Comparison of ENCODE assay signal across 27 mouse cellular contexts in the genomic region with DNA sequence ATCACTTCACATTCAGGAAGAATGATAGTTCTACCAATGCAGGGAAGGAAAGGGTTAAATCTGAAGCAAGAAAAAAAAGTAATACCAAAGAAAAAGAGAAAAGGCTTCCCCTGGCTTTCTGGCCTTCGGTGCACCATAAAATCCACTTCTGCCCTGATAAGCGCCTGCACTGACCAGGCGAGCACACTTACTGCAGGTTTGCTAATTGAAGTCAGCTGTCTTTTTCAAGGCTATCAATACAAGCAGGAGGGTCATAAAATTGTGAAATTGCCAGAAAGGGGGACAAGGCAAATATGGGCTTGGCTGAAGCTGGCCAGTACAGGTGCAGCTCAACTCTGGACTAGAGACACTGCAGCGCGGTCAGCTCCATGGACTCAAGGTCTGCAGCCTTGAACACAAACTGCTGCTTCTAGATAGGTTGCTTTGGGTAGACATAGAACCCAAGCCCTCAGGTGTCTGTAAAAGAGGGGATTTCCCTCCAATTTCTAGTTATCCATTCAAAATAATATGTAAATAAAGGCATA. TPM values are rescaled to one million over a fixed set of nuclear protein-coding genes. Genes with fewer than 3 reads are reported as not detected.
DNase-seq lines count a peak whose midpoint lies in the region; ATAC-seq and TF ChIP-seq lines count a peak whose summit lies in the region.
"Had no signal": no experiment of that assay in that cellular context is flagged by ENCODE, and none has a peak within 500 bp of the region (broad histone marks: within the 10 kb centered on the region; RNA-seq: fewer than 3 reads in every experiment).

No protein-coding gene starts in this region.

- no peak overlapping the region for H3K4me2 ChIP-seq in limb, embryonic 11.5 days (ENCODE audit: low read depth, severe bottlenecking)
- no peak overlapping the region for H3K4me2 ChIP-seq in intestine, embryonic 15.5 days (replicated peaks)
- H3K4me2 ChIP-seq in intestine, postnatal 0 days (replicated peaks; ENCODE audit: low read depth): no peak overlapping the region
- H3K4me2 ChIP-seq: embryonic facial prominence, embryonic 13.5 days; embryonic facial prominence, embryonic 15.5 days; forebrain, embryonic 12.5 days had no signal

- ATAC-seq in limb, embryonic 11.5 days (ENCODE audit: insufficient number of reproducible peaks, low FRiP score, low TSS enrichment, low read depth): no peak
- peak; percentile 81 for ATAC-seq in intestine, embryonic 15.5 days
- peak; percentile 74 for ATAC-seq in intestine, postnatal 0 days
- ATAC-seq in megakaryocyte-erythroid progenitor cell, adult 5-6 weeks (replicated peaks; ENCODE audit: low FRiP score, low TSS enrichment, poor library complexity, severe bottlenecking): no peak
- ATAC-seq: CD4-positive, CD25-positive, alpha-beta regulatory T cell, adult 4 months; forebrain, embryonic 14.5 days had no signal

- no peaks in the 10 kb centered on the region for H3K9me3 ChIP-seq in limb, embryonic 11.5 days (ENCODE audit: control insufficient read depth, low read length)
- no peaks in the 10 kb centered on the region for H3K9me3 ChIP-seq in limb, embryonic 10.5 days (replicated peaks)
- H3K9me3 ChIP-seq in intestine, embryonic 15.5 days: no peaks in the 10 kb centered on the region
- no peaks in the 10 kb centered on the region for H3K9me3 ChIP-seq in intestine, postnatal 0 days (ENCODE audit: control insufficient read depth)
- H3K9me3 ChIP-seq: embryonic facial prominence, embryonic 13.5 days; embryonic facial prominence, embryonic 15.5 days; forebrain, embryonic 10.5 days; forebrain, embryonic 12.5 days; G1E had no signal

- 33% methylated on average over 5 of the region's 5 CpGs for WGBS in limb, embryonic 11.5 days
- 30% methylated on average over 5 of the region's 5 CpGs for WGBS in limb, embryonic 10.5 days
- 42% methylated on average over 5 of the region's 5 CpGs for WGBS in intestine, embryonic 15.5 days
- WGBS in intestine, postnatal 0 days: 37% methylated on average over 5 of the region's 5 CpGs

- no peak overlapping the region for H3K9ac ChIP-seq in limb, embryonic 11.5 days (ENCODE audit: low read length)
- H3K9ac ChIP-seq in intestine, embryonic 15.5 days: no peak overlapping the region
- no peak overlapping the region for H3K9ac ChIP-seq in intestine, postnatal 0 days (ENCODE audit: low read depth, low read length)
- H3K9ac ChIP-seq: embryonic facial prominence, embryonic 13.5 days; embryonic facial prominence, embryonic 15.5 days; forebrain, embryonic 12.5 days had no signal

- H3K4me1 ChIP-seq in limb, embryonic 11.5 days (ENCODE audit: control insufficient read depth, insufficient read depth, low read length): 0 out of 2 replicates have a peak, but pooled peaks cover 2% of the 10 kb centered on the region
- H3K4me1 ChIP-seq in limb, embryonic 10.5 days: peaks cover 45% of the 10 kb centered on the region
- H3K4me1 ChIP-seq in intestine, embryonic 15.5 days (replicated peaks): no peaks in the 10 kb centered on the region
- H3K4me1 ChIP-seq in intestine, postnatal 0 days (replicated peaks; ENCODE audit: control insufficient read depth, insufficient read depth, low read length): no peaks in the 10 kb centered on the region; the same call in none of the 2 replicates
- H3K4me1 ChIP-seq: embryonic facial prominence, embryonic 13.5 days; embryonic facial prominence, embryonic 15.5 days had no signal

- TF ChIP-seq CTCF in intestine, postnatal 0 days (IDR thresholded peaks at IDR 0.05; ENCODE audit: low read depth): no peak

- peak; percentile 46 for DNase-seq in limb, embryonic 11.5 days (ENCODE audit: low spot score)
- no peak for DNase-seq in limb, embryonic 10.5 days (ENCODE audit: low spot score)
- no peak for DNase-seq in Muller cell, postnatal 12 days (ENCODE audit: inconsistent ontology term)
- no peak for DNase-seq in ovary, postnatal 36 days (ENCODE audit: low spot score)
- DNase-seq: adrenal gland, adult 2 months; adrenal gland, postnatal 10 days; adrenal gland, postnatal 25 days; B cell, adult 2 months; cerebellum, adult 11 months; cerebellum, adult 18-20 months; cerebellum, adult 8-10 months; cerebellum, adult 9-11 months; cerebellum, postnatal 14 days; cerebellum, postnatal 36 days; embryo, embryonic 11 days had no signal

- no peak overlapping the region for H3K4me3 ChIP-seq in limb, embryonic 11.5 days (ENCODE audit: low read depth, low read length)
- H3K4me3 ChIP-seq in limb, embryonic 10.5 days: no peak overlapping the region
- no peak overlapping the region for H3K4me3 ChIP-seq in intestine, embryonic 15.5 days (replicated peaks)
- H3K4me3 ChIP-seq in intestine, postnatal 0 days (ENCODE audit: low read depth, low read length): no peak overlapping the region
- H3K4me3 ChIP-seq: embryonic facial prominence, embryonic 13.5 days; embryonic facial prominence, embryonic 15.5 days; erythroblast, embryonic 14.5 days; forebrain, embryonic 10.5 days; forebrain, embryonic 12.5 days had no signal

- H3K27ac ChIP-seq in limb, embryonic 11.5 days (replicated peaks; ENCODE audit: low read depth, low read length): no peak overlapping the region
- H3K27ac ChIP-seq in limb, embryonic 10.5 days: no peak overlapping the region
- peak overlapping the region; percentile 56 for H3K27ac ChIP-seq in intestine, embryonic 15.5 days
- H3K27ac ChIP-seq in intestine, postnatal 0 days (ENCODE audit: low read depth, low read length): 0 out of 2 replicates have a peak overlapping the region, but pooled peaks have one; percentile 8
- H3K27ac ChIP-seq: embryonic facial prominence, embryonic 13.5 days; embryonic facial prominence, embryonic 15.5 days; forebrain, embryonic 10.5 days; forebrain, embryonic 12.5 days had no signal

- H3K27me3 ChIP-seq in limb, embryonic 11.5 days (ENCODE audit: control insufficient read depth, insufficient read depth, low read length): no peaks in the 10 kb centered on the region
- no peaks in the 10 kb centered on the region for H3K27me3 ChIP-seq in limb, embryonic 10.5 days (ENCODE audit: low read depth, poor library complexity, severe bottlenecking)
- H3K27me3 ChIP-seq in intestine, embryonic 15.5 days (replicated peaks): no peaks in the 10 kb centered on the region
- no peaks in the 10 kb centered on the region for H3K27me3 ChIP-seq in intestine, postnatal 0 days (replicated peaks; ENCODE audit: control insufficient read depth, insufficient read depth, low read length)
- H3K27me3 ChIP-seq: CH12.LX; embryonic facial prominence, embryonic 15.5 days had no signal

- no peaks in the 10 kb centered on the region for H3K36me3 ChIP-seq in limb, embryonic 11.5 days (ENCODE audit: control insufficient read depth, insufficient read depth, low read length)
- no peaks in the 10 kb centered on the region for H3K36me3 ChIP-seq in limb, embryonic 10.5 days
- H3K36me3 ChIP-seq in intestine, embryonic 15.5 days: no peaks in the 10 kb centered on the region
- no peaks in the 10 kb centered on the region for H3K36me3 ChIP-seq in intestine, postnatal 0 days (ENCODE audit: control insufficient read depth, insufficient read depth)
- H3K36me3 ChIP-seq: embryonic facial prominence, embryonic 13.5 days; embryonic facial prominence, embryonic 15.5 days; forebrain, embryonic 10.5 days; forebrain, embryonic 12.5 days; G1E had no signal

RNA-seq across cellular contexts. Expression of a gene that starts 37.3 kb away (rescaled TPM):
- polyA plus RNA-seq in limb, embryonic 11.5 days (2014; fragmentation: Nextera tagmentation; extraction: Ambion mirVana): 3.6 and 5.7 TPM in 2 replicates
- polyA plus RNA-seq in limb, embryonic 10.5 days (2016; fragmentation: Nextera tagmentation; extraction: Ambion mirVana): 3.6 and 5.5 TPM in 2 replicates
- 21.2 and 22.0 TPM in 2 replicates for polyA plus RNA-seq in intestine, embryonic 15.5 days (2015; fragmentation: Nextera tagmentation; extraction: Ambion mirVana)
- polyA plus RNA-seq in intestine, postnatal 0 days (2015; fragmentation: Nextera tagmentation; extraction: Ambion mirVana): 17.7 and 21.2 TPM in 2 replicates
- total RNA-seq in megakaryocyte-erythroid progenitor cell, adult 5-6 weeks (2014; fragmentation: Nextera tagmentation): 0.48 and 2.8 TPM in 2 replicates
- 0.23 TPM in 1 of 2 replicates, not detected in the other for total RNA-seq in megakaryocyte-erythroid progenitor cell, adult 5-6 weeks (2017)
- polyA plus RNA-seq: erythroblast, embryonic 14.5 days had no signal

Comparison
In these comparisons a context has a peak if more than half of its experiments do, and no peak if none do; other contexts are left out.
1. ATAC-seq: peak in intestine, embryonic 15.5 days (single experiment) and intestine, postnatal 0 days (single experiment); none in limb, embryonic 11.5 days (single experiment) and megakaryocyte-erythroid progenitor cell, adult 5-6 weeks (single experiment).
2. H3K27ac ChIP-seq: peak in intestine, embryonic 15.5 days (single experiment) and intestine, postnatal 0 days (single experiment); none in limb, embryonic 11.5 days (single experiment) and limb, embryonic 10.5 days (single experiment).